Mouse (Mus musculus): ENCODE measurements around the gene Scube1. TPM values are rescaled to one million over a fixed set of nuclear protein-coding genes. Genes with fewer than 3 reads are reported as not detected.

Scube1 gene
- total RNA-seq, 2 experiments from 2014 or later: 82.1 to 84.7 TPM

DNA sequence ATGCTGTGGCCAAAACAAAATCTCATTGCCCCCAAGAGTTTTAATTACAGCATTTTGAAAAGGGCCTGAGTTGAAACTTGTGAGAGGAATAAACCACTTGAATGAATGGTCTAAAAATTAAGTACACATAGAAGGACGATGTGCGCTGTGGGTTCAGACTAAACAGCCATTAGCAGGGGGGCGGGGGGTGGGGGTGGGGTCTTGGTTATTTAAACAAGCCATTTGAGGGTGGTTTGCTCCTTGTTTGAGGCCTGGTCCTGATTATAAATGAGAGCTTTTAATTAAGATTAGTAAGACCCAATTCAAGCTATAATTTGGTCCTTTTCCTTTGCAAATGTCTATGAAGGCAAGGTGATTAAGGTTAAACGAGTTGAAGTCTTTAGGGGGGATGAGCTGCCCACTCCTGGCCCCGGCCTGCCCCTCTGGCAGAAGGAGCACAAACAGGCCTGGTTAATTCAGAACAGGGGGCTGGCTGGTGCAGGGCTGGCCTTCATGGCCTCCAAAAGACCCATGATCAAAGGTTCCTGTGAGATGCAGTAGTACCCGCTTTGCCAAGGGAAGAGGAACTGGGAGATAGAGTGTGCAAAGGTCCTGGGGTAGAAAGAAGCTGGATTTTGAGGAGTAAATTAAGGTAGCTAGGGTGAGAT lies 9.1 kb downstream of the Scube1 start:
- intact Hi-C loops (cut with DNase I): no loop called here
- no peak for DNase-seq (ENCODE audit: low spot score in 2 of 2)

DNA sequence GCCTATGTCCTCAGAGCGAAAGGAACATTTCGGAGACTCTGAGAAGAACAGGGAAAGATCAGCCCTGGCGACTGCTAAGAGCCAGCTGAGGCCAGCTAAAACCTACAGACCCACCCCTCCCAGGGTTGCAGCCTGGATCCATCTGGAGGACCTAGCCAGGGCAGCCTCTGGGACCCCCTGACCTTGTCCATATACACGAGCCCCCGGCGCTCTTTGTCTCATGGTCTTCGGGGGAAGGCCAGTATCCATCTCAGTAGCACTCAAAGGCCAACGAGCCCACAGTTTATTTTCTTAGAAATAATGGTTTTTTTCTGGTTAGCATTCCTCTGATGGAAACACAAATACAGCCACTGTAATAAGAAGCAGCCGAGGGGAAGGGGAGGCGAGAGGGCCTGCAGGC lies 12.0 kb downstream of the Scube1 start:
- DNase-seq (ENCODE audit: low spot score in 2 of 2): no peak
- intact Hi-C loops (cut with DNase I): no loop called here

- intact Hi-C loops (cut with DNase I): no loop called here
- no peak for DNase-seq (ENCODE audit: low spot score in 2 of 2)
These were observed 12.5 kb downstream of the Scube1 start for GRCm38 (mm10) chr15:83712361-83712760.

- intact Hi-C loops (cut with DNase I): no loop called here
These were observed 14.7 kb downstream of the Scube1 start for GRCm38 (mm10) chr15:83709889-83710774.

GRCm38 (mm10) chr15:83706528-83707199 lies 18.2 kb downstream of the Scube1 start:
- intact Hi-C loops (cut with DNase I): no loop called here
- no peak for DNase-seq (ENCODE audit: low spot score in 2 of 2)

More at GRCm38 (mm10) chr15:83709889-83710774, 14.7 kb downstream of the Scube1 start:
- no peak for DNase-seq (ENCODE audit: low spot score in 2 of 2)

DNA sequence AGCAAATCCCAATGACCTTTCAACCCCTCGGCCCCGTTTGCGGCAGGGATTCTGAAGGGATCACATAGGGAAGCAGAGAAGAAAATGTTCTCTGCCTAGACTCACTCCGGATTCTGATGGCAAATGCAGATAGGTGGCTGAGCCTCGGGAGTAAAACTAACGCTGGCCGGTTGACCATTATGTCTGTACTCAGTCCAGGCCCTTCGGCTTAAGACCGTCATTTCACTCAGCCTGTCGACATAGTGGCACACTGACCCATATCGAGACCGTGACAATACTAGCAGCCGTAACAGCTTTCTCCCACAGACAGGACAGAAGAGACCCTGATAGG lies 24.3 kb downstream of the Scube1 start:
- DNase-seq (ENCODE audit: low spot score in 2 of 2): no peak
- intact Hi-C loops (cut with DNase I): no loop called here

GRCm38 (mm10) chr15:83699834-83700592 lies 24.8 kb downstream of the Scube1 start:
- intact Hi-C loops (cut with DNase I): no loop called here
- DNase-seq (ENCODE audit: low spot score in 2 of 2): no peak

GRCm38 (mm10) chr15:83699132-83699833 lies 25.5 kb downstream of the Scube1 start:
- no peak for DNase-seq (ENCODE audit: low spot score in 2 of 2)
- intact Hi-C loops (cut with DNase I): no loop called here

DNA sequence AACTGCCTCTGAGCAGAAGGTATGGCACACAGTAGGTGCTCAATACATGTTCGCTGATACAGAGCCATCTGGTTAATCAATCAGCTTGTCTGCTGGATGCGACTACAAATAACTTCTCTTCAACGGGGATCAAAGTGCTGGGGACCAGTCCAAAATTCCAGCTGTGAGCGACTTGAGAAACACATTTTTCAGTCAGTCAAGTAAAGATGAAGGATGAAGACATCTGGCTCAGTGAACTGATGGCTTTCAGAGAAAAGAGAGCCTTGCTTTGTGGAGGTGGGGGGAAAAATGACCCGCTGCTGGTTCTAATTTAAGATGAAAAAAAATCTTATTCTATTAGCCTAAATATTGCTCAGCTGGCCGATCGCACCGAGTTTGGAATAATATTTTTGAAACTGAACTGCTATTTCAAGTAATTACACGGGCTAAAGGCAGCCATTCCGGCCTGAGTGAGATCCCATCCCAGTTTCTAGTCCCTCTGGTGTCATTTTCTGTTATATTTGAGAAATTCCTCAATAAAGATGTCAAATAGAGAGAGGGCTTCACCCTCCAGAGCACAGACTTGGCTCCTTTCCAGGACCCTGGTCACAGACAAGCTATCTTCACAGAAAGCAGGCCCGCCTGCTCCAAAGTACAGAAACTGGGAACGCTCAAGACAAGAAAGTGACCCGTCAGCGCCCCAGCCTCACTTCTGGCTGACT lies 28.0 kb downstream of the Scube1 start:
- intact Hi-C loops (cut with DNase I): no loop called here
- no peak for DNase-seq (ENCODE audit: low spot score in 2 of 2)

DNA sequence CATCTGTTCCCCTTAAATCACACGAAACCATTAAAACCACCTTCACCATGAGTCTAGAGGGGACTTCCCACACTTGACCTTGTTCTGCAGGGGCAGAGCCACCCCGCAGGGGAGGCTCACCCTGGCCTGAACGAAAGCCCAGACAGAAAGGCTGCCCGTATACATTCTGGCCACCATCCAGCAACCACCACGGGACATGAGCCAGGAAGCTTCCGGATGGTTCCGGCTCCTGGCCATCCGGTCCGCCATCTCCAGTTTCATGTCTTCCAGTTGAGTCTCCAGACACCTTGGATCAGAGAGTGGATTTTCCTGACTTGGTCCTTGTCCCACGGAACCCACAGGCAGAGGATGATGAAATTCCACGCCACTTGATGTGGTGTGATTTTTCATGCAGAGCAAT lies 29.7 kb downstream of the Scube1 start:
- no peak for DNase-seq (ENCODE audit: low spot score in 2 of 2)
- intact Hi-C loops (cut with DNase I): no loop called here

GRCm38 (mm10) chr15:83691901-83692361 lies 32.9 kb downstream of the Scube1 start:
- intact Hi-C loops (cut with DNase I): no loop called here
- DNase-seq (ENCODE audit: low spot score in 2 of 2): no peak

DNA sequence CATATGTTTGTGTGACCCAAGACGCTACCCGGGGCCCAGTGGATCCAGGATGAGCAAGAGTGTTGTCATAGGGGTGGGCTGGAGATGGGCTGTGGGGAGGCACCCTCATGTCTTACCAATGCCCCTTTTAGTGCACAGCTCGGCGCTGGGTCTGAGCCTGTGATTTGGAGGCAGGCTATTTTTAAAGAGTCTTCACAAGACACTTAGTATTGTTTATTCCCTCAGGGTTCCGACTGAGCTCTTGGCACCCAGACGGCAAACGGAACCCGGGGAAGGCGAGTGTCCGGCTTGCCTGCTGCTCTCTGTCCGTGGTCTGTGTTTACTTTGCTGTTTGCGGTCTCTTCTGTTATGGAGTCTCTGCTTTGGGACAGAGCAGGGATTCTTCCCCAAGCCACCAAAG lies 34.9 kb downstream of the Scube1 start:
- intact Hi-C loops (cut with DNase I): no loop called here

DNA sequence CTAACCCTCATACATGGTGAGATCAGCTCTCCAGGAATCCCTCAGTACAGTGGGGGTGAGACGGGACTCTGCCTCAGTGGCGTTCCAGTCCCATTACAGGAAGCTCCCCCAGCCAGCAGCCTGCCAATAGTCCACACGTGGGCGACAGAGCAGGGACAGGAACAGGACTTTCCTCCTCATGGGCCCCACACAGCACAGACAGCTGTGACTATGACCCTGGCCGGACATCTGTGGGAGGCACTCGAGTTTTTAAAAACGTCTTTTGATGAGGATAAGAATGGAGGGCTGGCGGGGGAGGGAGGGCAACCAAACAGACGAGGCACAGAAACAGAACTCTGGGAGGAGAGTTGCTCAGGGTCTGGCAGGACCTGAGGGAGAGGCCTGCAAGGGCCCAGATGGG lies 38.2 kb downstream of the Scube1 start:
- intact Hi-C loops (cut with DNase I): no loop called here
- no peak for DNase-seq (ENCODE audit: low spot score in 2 of 2)

More for the DNA sequence above, 34.9 kb downstream of the Scube1 start:
- DNase-seq (ENCODE audit: low spot score in 2 of 2): no peak

GRCm38 (mm10) chr15:83685950-83686349 lies 38.9 kb downstream of the Scube1 start:
- intact Hi-C loops (cut with DNase I): no loop called here
- no peak for DNase-seq (ENCODE audit: low spot score in 2 of 2)

DNA sequence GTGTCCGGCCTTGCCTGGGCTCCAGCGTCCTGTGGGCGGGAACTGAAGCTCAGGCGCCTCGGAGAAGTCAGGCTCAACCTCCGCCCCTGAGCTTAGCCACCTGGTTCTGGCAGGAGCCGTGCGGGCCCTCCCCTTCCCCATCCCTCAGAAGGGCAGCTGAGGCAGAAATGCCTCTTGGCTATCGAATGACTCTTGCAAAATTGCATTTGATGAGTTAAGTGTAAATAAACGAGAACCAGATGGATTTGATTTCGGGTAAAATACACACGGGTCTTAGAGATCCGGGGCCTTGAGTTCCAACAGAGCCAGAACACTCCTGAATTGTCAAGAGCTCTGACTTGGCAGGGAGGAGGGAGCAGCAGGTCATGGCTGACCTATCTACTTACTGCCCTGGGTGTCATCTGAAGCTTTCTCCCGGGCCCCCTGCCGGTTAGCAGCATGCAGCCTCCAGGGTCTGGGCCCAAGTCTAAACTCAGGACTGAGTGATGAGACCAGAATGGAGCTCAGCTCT lies 41.7 kb downstream of the Scube1 start:
- no peak for DNase-seq (ENCODE audit: low spot score in 2 of 2)
- intact Hi-C loops (cut with DNase I): no loop called here

GRCm38 (mm10) chr15:83680300-83680699 lies 44.5 kb downstream of the Scube1 start:
- intact Hi-C loops (cut with DNase I): no loop called here
- DNase-seq (ENCODE audit: low spot score in 2 of 2): no peak

DNA sequence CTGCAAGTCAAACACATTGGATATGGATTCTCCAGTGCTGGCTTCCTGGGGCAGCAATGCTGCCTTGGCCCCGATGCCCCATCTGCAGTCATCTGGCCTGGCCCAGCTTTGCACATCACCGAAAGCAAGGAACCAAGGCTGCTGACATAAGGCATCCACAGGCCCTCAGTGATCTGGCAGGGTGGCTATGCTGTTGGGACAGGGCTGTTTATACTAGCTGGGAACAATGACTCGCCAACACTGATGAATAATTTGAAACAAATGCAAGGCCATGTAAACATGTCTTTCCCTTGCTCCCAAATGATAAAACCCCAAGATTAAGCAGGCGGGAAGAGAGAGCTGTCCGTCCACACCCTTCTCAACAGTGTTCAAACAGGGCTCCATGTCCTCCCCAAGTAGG lies 45.1 kb downstream of the Scube1 start:
- intact Hi-C loops (cut with DNase I): no loop called here
- DNase-seq (ENCODE audit: low spot score in 2 of 2): no peak

DNA sequence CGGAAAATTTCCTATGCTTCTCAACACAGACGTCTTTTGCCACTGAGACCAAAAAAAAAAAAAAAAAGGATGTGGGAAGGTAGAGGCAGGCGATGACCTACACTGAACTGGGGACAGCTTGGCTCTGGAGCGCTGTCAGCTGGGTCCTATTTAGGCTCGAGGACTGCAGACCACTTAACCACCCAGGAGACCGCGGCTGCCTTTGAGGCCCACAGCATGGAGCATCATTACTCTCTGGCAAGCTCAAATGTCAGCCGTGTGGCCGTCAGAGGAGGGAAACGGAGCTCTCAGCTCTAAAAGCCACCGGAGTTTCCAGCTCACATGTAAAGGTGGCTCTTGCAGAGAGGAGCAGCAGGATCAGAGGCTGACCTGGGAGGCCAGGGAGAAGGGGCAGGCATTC lies 46.2 kb downstream of the Scube1 start:
- intact Hi-C loops (cut with DNase I): no loop called here
- no peak for DNase-seq (ENCODE audit: low spot score in 2 of 2)

- DNase-seq (ENCODE audit: low spot score in 2 of 2): no peak
- intact Hi-C loops (cut with DNase I): no loop called here
These were observed 46.7 kb downstream of the Scube1 start for GRCm38 (mm10) chr15:83678089-83678488.
